Mouse (Mus musculus): ENCODE results near the gene Ankrd63. TPM values are rescaled to one million over a fixed set of nuclear protein-coding genes. Genes with fewer than 3 reads are reported as not detected.

Gene Ankrd63
- polyA plus RNA-seq, 1 experiment from 2014 or later: not detected

- no peak overlapping the region for H3K27ac ChIP-seq
- H3K27me3 ChIP-seq (ENCODE audit: low read depth, poor library complexity, severe bottlenecking): peaks cover 88% of the 10 kb centered on the region
- 48% methylated on average over 4 of the region's 4 CpGs for WGBS
- peaks cover 32% of the 10 kb centered on the region for H3K4me1 ChIP-seq
- no peaks in the 10 kb centered on the region for H3K36me3 ChIP-seq
- no peaks in the 10 kb centered on the region for H3K9me3 ChIP-seq (replicated peaks)
- H3K4me3 ChIP-seq: no peak overlapping the region
- DNase-seq (ENCODE audit: low spot score): no peak
Observed at GRCm38 (mm10) chr2:118714230-118714629, 10.5 kb upstream of the Ankrd63 start.

- DNase-seq (ENCODE audit: low spot score): no peak
- Histone ChIP-seq H3K27ac (no peak overlapping the region), H3K36me3 (no peaks in the 10 kb centered on the region), H3K4me3 (no peak overlapping the region), H3K27me3 (ENCODE audit: low read depth, poor library complexity, severe bottlenecking) (peaks cover 89% of the 10 kb centered on the region), H3K4me1 (peaks cover 34% of the 10 kb centered on the region), H3K9me3 (replicated peaks) (no peaks in the 10 kb centered on the region)
- WGBS: 85% methylated on average over 6 of the region's 6 CpGs
Observed at GRCm38 (mm10) chr2:118713631-118714030, 9.9 kb upstream of the Ankrd63 start.

- under 1% methylated on average over 36 of the region's 36 CpGs for WGBS
- Histone ChIP-seq H3K27me3 (ENCODE audit: low read depth, poor library complexity, severe bottlenecking) (peaks cover 100% of the 10 kb centered on the region), H3K4me1 (peaks cover 44% of the 10 kb centered on the region), H3K36me3 (no peaks in the 10 kb centered on the region), H3K27ac (peak overlapping the region; percentile 54), H3K9me3 (replicated peaks) (no peaks in the 10 kb centered on the region), H3K4me3 (peak overlapping the region; percentile 54)
- peak; percentile 77 for DNase-seq (ENCODE audit: low spot score)
Observed at GRCm38 (mm10) chr2:118711038-118711494, 7.3 kb upstream of the Ankrd63 start.

- no peak for DNase-seq (ENCODE audit: low spot score)
Observed at GRCm38 (mm10) chr2:118709655-118710221, 6.0 kb upstream of the Ankrd63 start.

GRCm38 (mm10) chr2:118708472-118708871 is 4.7 kb upstream of the Ankrd63 start:
- WGBS: 81% methylated on average over 4 of the region's 4 CpGs
- no peak for DNase-seq (ENCODE audit: low spot score)
- no peak overlapping the region for H3K27ac ChIP-seq
- no peaks in the 10 kb centered on the region for H3K36me3 ChIP-seq
- peaks cover 100% of the 10 kb centered on the region for H3K27me3 ChIP-seq (ENCODE audit: low read depth, poor library complexity, severe bottlenecking)
- no peak overlapping the region for H3K4me3 ChIP-seq
- no peaks in the 10 kb centered on the region for H3K9me3 ChIP-seq (replicated peaks)
- peaks cover 46% of the 10 kb centered on the region for H3K4me1 ChIP-seq

More at GRCm38 (mm10) chr2:118709655-118710221, 6.0 kb upstream of the Ankrd63 start:
- WGBS: 37% methylated on average over 4 of the region's 4 CpGs
- H3K36me3 ChIP-seq: no peaks in the 10 kb centered on the region
- H3K4me1 ChIP-seq: peaks cover 41% of the 10 kb centered on the region
- no peak overlapping the region for H3K4me3 ChIP-seq
- no peak overlapping the region for H3K27ac ChIP-seq
- H3K9me3 ChIP-seq (replicated peaks): no peaks in the 10 kb centered on the region
- H3K27me3 ChIP-seq (ENCODE audit: low read depth, poor library complexity, severe bottlenecking): peaks cover 100% of the 10 kb centered on the region

GRCm38 (mm10) chr2:118706436-118706835 is 2.7 kb upstream of the Ankrd63 start:
- H3K27me3 ChIP-seq (ENCODE audit: low read depth, poor library complexity, severe bottlenecking): peaks cover 100% of the 10 kb centered on the region
- H3K27ac ChIP-seq: no peak overlapping the region
- no peaks in the 10 kb centered on the region for H3K9me3 ChIP-seq (replicated peaks)
- no peaks in the 10 kb centered on the region for H3K36me3 ChIP-seq
- peaks cover 56% of the 10 kb centered on the region for H3K4me1 ChIP-seq
- H3K4me3 ChIP-seq: 0 out of 2 replicates have a peak overlapping the region, but pooled peaks have one; percentile 7
- 6% methylated on average over 6 of the region's 6 CpGs for WGBS
- no peak for DNase-seq (ENCODE audit: low spot score)

GRCm38 (mm10) chr2:118702883-118703761 is 641 bp downstream of the Ankrd63 start:
- Histone ChIP-seq H3K4me3 (peak overlapping the region; percentile 50), H3K4me1 (peaks cover 45% of the 10 kb centered on the region), H3K36me3 (no peaks in the 10 kb centered on the region), H3K27me3 (ENCODE audit: low read depth, poor library complexity, severe bottlenecking) (peaks cover 99% of the 10 kb centered on the region), H3K9me3 (replicated peaks) (no peaks in the 10 kb centered on the region), H3K27ac (peak overlapping the region; percentile 47)
- under 1% methylated on average over 93 of the region's 93 CpGs for WGBS
- peak; percentile 76 for DNase-seq (ENCODE audit: low spot score)

- 2% methylated on average over 51 of the region's 51 CpGs for WGBS
- no peaks in the 10 kb centered on the region for H3K9me3 ChIP-seq (replicated peaks)
- peaks cover 43% of the 10 kb centered on the region for H3K4me1 ChIP-seq
- no peaks in the 10 kb centered on the region for H3K36me3 ChIP-seq
- peaks cover 99% of the 10 kb centered on the region for H3K27me3 ChIP-seq (ENCODE audit: low read depth, poor library complexity, severe bottlenecking)
- DNase-seq (ENCODE audit: low spot score): peak; percentile 62
- peak overlapping the region; percentile 50 for H3K4me3 ChIP-seq
- H3K27ac ChIP-seq: no peak overlapping the region
Observed at GRCm38 (mm10) chr2:118701971-118702882, 1.5 kb downstream of the Ankrd63 start.

GRCm38 (mm10) chr2:118701161-118701560 is 2.6 kb downstream of the Ankrd63 start:
- H3K27ac ChIP-seq: no peak overlapping the region
- no peaks in the 10 kb centered on the region for H3K9me3 ChIP-seq (replicated peaks)
- H3K27me3 ChIP-seq (ENCODE audit: low read depth, poor library complexity, severe bottlenecking): peaks cover 99% of the 10 kb centered on the region
- no peak for DNase-seq (ENCODE audit: low spot score)
- H3K36me3 ChIP-seq: no peaks in the 10 kb centered on the region
- H3K4me1 ChIP-seq: peaks cover 37% of the 10 kb centered on the region
- H3K4me3 ChIP-seq: 0 out of 2 replicates have a peak overlapping the region, but pooled peaks have one; percentile 36
- 2% methylated on average over 5 of the region's 5 CpGs for WGBS

GRCm38 (mm10) chr2:118700179-118701062 is 3.3 kb downstream of the Ankrd63 start:
- whole genome bisulfite sequencing: 1% methylated on average over 32 of the region's 32 CpGs
- peak; percentile 92 for DNase-seq (ENCODE audit: low spot score)
- Histone ChIP-seq H3K4me1 (peaks cover 36% of the 10 kb centered on the region), H3K27me3 (ENCODE audit: low read depth, poor library complexity, severe bottlenecking) (peaks cover 99% of the 10 kb centered on the region), H3K4me3 (peak overlapping the region; percentile 36), H3K9me3 (replicated peaks) (no peaks in the 10 kb centered on the region), H3K36me3 (no peaks in the 10 kb centered on the region), H3K27ac (no peak overlapping the region)

- Histone ChIP-seq H3K36me3 (no peaks in the 10 kb centered on the region), H3K4me3 (no peak overlapping the region), H3K9me3 (replicated peaks) (no peaks in the 10 kb centered on the region), H3K27me3 (ENCODE audit: low read depth, poor library complexity, severe bottlenecking) (peaks cover 98% of the 10 kb centered on the region), H3K27ac (no peak overlapping the region), H3K4me1 (peaks cover 20% of the 10 kb centered on the region)
- no peak for DNase-seq (ENCODE audit: low spot score)
- WGBS: 30% methylated on average over 7 of the region's 7 CpGs
Observed at GRCm38 (mm10) chr2:118697955-118698354, 5.8 kb downstream of the Ankrd63 start.

Data from limb, embryonic 10.5 days (tissue).